Mouse (Mus musculus) heart, adult 2 months (tissue): ENCODE measurements around the gene Fam129a.

Experiments
- CTCF ChIP-seq: fragments of 200-600 bp; IDR thresholded peaks from 2 replicates; pipeline ENCODE4 v1.8.1; 2022; ENCODE audit warnings: antibody characterized with exemption, mild to moderate bottlenecking, moderate library complexity
- POLR2A ChIP-seq: fragments of 200-500 bp; IDR thresholded peaks from 2 replicates; pipeline ENCODE4 v1.6.1; 2011; ENCODE audit warnings: mild to moderate bottlenecking, low read depth, low read length, control low read depth; ENCODE audit not compliant: insufficient read depth

- TF ChIP-seq POLR2A (no peak), CTCF (no peak)
Observed at GRCm38 (mm10) chr1:151719911-151720310, 148.9 kb downstream of the Fam129a start.
